Mouse (Mus musculus) intestine, embryonic 14.5 days (tissue): ENCODE data around the gene Rad51c. TPM values are rescaled to one million over a fixed set of nuclear protein-coding genes. Genes with fewer than 3 reads are reported as not detected.
"Not testable (repeated sequence)": the region's sequence is repeated elsewhere in the genome, so short reads cannot be mapped to it uniquely, and the experiment has no call there.

Source experiments
- ATAC-seq: fragments of 200-750 bp; cut with Nextera tagmentation; replicated peaks from 2 replicates; pipeline ENCODE4 v1.8.0; 2017; ENCODE audit warnings: low read depth, moderate number of reproducible peaks, moderate TSS enrichment, moderate library complexity; ENCODE audit not compliant: low FRiP score, low TSS enrichment
- DNase-seq: peaks from one replicate; pipeline ENCODE4 v3.0.0-alpha.2; 2018; ENCODE audit warnings: low spot score
- H3K27ac ChIP-seq: fragments of 300-500 bp; sonication (generic); 2 replicates; pipeline ENCODE4 v1.5.1; 2014; ENCODE audit warnings: low read depth, mild to moderate bottlenecking, control low read depth
- H3K27me3 ChIP-seq: fragments of 300-500 bp; sonication (generic); replicated peaks from 2 replicates; pipeline ENCODE4 v1.6.1; 2014; ENCODE audit warnings: low read length, control low read depth; ENCODE audit not compliant: control insufficient read depth, insufficient read depth
- H3K36me3 ChIP-seq: fragments of 300-500 bp; sonication (generic); 2 replicates; pipeline ENCODE4 v1.6.1; 2014; ENCODE audit warnings: low read length, control low read depth; ENCODE audit not compliant: control insufficient read depth, insufficient read depth
- H3K4me1 ChIP-seq: fragments of 300-500 bp; sonication (generic); replicated peaks from 2 replicates; pipeline ENCODE4 v1.6.1; 2014; ENCODE audit warnings: low read length, control low read depth, mixed read lengths; ENCODE audit not compliant: control insufficient read depth, insufficient read depth
- H3K4me2 ChIP-seq: fragments of 300-500 bp; sonication (generic); 2 replicates; pipeline ENCODE4 v1.6.1; 2014; ENCODE audit warnings: low read length
- H3K4me3 ChIP-seq: fragments of 300-500 bp; sonication (generic); 2 replicates; pipeline ENCODE4 v1.5.1; 2014; ENCODE audit warnings: low read depth, low read length, control low read depth, mixed read lengths
- H3K9ac ChIP-seq: fragments of 300-500 bp; sonication (generic); 2 replicates; pipeline ENCODE4 v1.6.1; 2014; ENCODE audit warnings: mild to moderate bottlenecking, low read length
- H3K9me3 ChIP-seq: fragments of 300-500 bp; sonication (generic); 2 replicates; pipeline ENCODE4 v1.6.1; 2016; ENCODE audit warnings: low read length, control low read depth; ENCODE audit not compliant: control insufficient read depth
- WGBS: fragments of 180-500 bp; shearing (Covaris S2); extraction: QIAGEN DNeasy Blood & Tissue Kit; methylation state at CpG from one replicate; pipeline ENCODE4 v1.1.7; 2014; 5-methylcytosine and 5-hydroxymethylcytosine counted together
- polyA plus RNA-seq: library from polyadenylated mRNA; unstranded; fragments of >200 nt; fragmentation: Nextera tagmentation; extraction: Ambion mirVana; gene quantifications from 2 replicates; pipeline ENCODE4 v1.2.1, GENCODE M21; 2014

Rad51c gene
- polyA plus RNA-seq, 1 experiment from 2014 or later, result 6.8 TPM

DNA sequence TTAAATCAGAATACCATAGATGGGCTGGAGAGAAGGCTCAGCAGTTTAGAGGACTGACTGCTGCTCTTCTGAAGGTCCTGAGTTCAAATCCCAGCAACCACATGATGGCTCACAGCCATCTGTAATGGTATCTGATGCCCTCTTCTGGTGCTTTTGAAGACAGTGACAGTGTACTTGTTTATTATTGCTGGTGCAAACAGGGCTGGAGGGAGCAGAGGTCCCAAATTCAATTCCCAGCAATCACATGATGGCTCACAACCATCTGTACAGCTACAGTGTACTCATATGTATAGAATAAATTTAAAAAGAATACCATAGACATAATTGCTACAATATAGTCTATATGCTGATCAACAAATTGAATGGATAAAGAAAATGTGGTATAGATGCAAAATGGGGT is 42.7 kb upstream of the Rad51c start:
- no peak overlapping the region for H3K4me3 ChIP-seq
- peak overlapping the region; percentile 60; the same call in 1 of the 2 replicates for H3K4me2 ChIP-seq
- no peaks in the 10 kb centered on the region for H3K9me3 ChIP-seq
- no peaks in the 10 kb centered on the region for H3K36me3 ChIP-seq
- H3K27me3 ChIP-seq, result no peaks in the 10 kb centered on the region
- no peak overlapping the region for H3K9ac ChIP-seq
- DNase-seq (no peak), ATAC-seq (no peak)
- H3K4me1 ChIP-seq, result no peaks in the 10 kb centered on the region; the same call in 1 of the 2 replicates
- H3K27ac ChIP-seq, result no peak overlapping the region

DNA sequence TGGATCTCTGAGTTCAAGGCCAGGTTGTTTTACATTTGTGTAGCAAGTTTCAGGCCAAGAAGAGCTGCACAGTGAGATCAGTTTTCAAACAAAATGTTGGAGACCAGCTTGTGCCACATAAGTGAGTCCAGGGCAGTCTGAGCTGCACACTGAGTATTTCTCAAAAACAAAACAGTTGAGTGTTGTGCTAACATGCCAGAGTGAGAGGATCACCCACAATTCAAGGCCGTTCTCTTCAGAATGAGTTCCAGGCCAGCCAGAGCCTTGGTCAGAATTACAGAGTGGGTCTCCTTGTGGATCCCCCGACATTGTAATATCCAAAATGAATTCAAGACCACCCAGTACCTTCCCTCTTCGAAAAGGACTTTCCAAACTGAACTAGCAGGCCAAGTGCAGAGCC is 41.4 kb upstream of the Rad51c start:
- WGBS, result 88% methylated on average over 3 of the region's 3 CpGs
- no peak overlapping the region for H3K9ac ChIP-seq
- H3K9me3 ChIP-seq, result no peaks in the 10 kb centered on the region
- H3K27ac ChIP-seq, result no peak overlapping the region
- H3K27me3 ChIP-seq, result no peaks in the 10 kb centered on the region
- H3K4me1 ChIP-seq, result no peaks in the 10 kb centered on the region; the same call in 1 of the 2 replicates
- H3K4me3 ChIP-seq, result no peak overlapping the region
- H3K36me3 ChIP-seq, result no peaks in the 10 kb centered on the region
- H3K4me2 ChIP-seq, result no peak overlapping the region
- ATAC-seq (no peak), DNase-seq (no peak)

DNA sequence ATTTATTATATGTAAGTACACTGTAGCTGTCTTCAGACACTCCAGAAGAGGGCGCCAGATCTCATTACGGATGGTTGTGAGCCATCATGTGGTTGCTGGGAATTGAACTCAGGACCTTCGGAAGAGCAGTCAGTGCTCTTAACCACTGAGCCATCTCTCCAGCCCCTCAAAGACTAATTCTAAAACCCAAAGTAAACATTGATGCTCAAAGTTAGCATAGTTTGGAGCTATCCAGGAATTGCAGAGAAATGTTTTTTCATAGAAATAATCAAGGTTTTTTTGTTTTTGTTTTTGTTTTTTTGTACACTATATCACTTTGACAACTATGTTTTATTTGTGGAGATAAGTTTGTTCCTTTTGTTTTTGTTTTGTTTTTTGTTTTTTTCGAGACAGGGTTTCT is 40.8 kb upstream of the Rad51c start:
- 89% methylated on average over 2 of the region's 4 CpGs for WGBS
- not testable (repeated sequence) for H3K27ac ChIP-seq, H3K4me3 ChIP-seq, H3K4me1 ChIP-seq, H3K9me3 ChIP-seq, DNase-seq, H3K4me2 ChIP-seq, H3K27me3 ChIP-seq, ATAC-seq, H3K9ac ChIP-seq, H3K36me3 ChIP-seq

DNA sequence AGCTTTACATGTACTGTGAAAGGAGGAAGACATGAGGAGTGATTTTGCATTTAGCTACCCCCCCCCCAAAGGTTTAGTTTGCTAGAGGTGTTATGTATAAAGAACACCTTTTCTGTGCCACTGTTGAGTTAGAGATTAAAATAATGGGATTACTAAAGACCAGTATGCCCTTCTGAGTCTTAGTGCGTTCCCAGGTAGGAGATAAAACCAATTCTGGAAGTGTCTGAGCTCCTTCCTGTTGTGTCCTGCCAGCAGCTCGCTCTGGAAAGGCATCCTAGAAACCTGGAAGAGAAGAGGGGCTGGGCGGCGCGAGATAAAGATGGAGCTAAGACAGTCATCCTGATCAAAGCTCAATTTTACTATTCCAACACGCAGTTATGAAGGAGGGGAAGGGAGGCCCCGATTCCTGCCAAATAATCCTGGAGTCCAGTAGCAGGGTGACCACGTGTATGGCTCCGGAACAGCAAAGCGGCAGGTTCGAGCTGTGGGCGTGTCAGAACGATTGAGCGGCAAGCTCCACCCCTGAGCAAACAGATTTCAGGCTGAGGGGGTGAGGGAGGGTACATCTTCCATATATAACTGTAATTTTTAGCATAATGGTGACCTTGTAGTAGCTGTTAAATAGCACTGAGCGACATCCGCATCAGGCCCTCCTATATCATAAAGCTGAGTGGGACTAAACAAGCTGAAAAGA is 40.1 kb upstream of the Rad51c start:
- WGBS, result 8% methylated on average over 16 of the region's 16 CpGs
- Histone ChIP-seq H3K27ac (no peak overlapping the region), H3K4me2 (peak overlapping the region; percentile 28; the same call in 1 of the 2 replicates)

DNA sequence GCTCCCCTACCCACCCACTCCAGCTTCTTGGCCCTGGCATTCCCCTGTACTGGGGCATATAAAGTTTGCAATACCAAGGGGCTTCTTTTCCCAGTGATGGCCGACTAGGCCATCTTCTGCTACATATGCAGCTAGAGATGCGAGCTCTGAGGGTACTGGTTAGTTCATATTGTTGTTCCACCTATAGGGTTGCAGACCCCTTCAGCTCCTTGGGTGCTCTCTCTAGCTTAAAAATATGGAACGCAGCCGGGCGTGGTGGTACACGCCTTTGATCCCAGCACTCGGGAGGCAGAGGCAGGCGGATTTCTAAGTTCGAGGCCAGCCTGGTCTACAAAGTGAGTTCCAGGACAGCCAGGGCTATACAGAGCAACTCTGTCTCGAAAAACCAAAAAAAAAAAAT is 39.3 kb upstream of the Rad51c start:
- H3K27me3 ChIP-seq, H3K9me3 ChIP-seq, H3K4me3 ChIP-seq, DNase-seq, H3K4me1 ChIP-seq, H3K36me3 ChIP-seq, H3K27ac ChIP-seq, ATAC-seq, H3K9ac ChIP-seq, H3K4me2 ChIP-seq: not testable (repeated sequence)
- 69% methylated on average over 10 of the region's 10 CpGs for WGBS

More for the DNA sequence above, 40.1 kb upstream of the Rad51c start:
- no peak for DNase-seq
- no peak for ATAC-seq
- H3K4me1 ChIP-seq, result no peaks in the 10 kb centered on the region; the same call in 1 of the 2 replicates
- H3K36me3 ChIP-seq, result no peaks in the 10 kb centered on the region
- no peak overlapping the region for H3K4me3 ChIP-seq
- no peaks in the 10 kb centered on the region for H3K27me3 ChIP-seq
- H3K9me3 ChIP-seq, result no peaks in the 10 kb centered on the region
- H3K9ac ChIP-seq, result no peak overlapping the region

DNA sequence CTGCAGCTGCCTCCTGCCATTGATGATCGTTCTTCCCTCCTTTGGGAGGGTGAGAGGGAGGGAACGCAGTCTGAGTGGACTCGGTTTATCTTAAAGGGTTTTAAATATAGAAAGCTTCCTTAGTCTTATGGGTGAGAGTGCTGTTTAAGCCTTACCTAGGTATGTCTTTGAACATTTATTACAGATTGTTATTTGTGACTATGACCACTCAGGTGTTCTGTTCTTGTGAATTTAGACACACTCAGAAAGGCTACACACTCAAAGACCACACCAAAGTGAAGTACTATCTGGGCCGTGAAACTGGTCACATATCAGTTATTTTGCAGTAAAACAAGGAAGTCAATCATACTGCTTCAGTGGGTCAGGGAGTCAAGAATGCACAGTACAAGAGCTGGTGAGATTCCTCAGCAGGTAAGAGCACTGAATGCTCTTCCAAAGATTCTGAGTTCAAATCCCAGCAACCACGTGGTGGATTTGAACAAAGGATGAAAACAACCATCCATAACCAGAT is 38.7 kb upstream of the Rad51c start:
- Histone ChIP-seq H3K36me3 (no peaks in the 10 kb centered on the region), H3K4me1 (no peaks in the 10 kb centered on the region; the same call in 1 of the 2 replicates), H3K4me3 (no peak overlapping the region), H3K27ac (peak overlapping the region; percentile 24; the same call in 1 of the 2 replicates), H3K9me3 (no peaks in the 10 kb centered on the region), H3K4me2 (no peak overlapping the region), H3K27me3 (no peaks in the 10 kb centered on the region), H3K9ac (no peak overlapping the region)
- WGBS, result 0% methylated on average over 4 of the region's 5 CpGs
- peak; percentile 57; the same call in 1 of the 2 replicates for ATAC-seq
- no peak for DNase-seq

DNA sequence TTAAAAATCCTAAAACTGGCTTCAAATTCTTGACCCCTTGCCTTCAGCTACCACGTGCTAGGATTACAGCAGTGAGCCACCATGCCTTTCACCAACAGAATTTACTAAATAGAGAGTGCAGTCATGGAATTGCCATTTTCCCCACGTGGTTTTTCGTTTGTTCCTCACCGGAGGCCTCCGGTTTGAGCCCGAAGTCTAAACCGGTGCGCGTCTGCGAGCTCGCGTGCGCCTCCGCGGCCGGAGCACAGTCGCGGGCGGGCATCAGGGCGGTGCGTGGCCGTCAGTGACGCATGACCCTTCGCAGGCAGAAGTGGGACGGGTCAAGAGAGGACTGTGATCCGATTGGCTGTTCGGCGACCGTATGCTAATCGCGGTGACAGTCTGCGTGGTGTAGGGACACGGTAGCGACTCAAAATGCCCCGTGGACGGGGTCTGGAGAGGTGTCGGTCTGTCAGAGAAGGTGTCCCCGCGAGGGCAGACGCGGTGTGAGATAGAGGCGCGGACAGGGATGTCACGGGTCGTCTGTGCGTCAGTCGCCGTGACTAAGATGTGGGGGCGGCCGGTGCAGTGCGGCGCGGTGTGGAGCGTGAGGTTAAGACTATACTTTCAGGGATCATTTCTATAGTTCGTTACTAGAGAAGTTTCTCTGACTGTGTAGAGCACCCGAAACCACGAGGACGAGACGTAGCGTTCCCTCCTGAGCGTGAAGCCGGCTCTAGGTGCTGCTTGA is 38.1 kb upstream of the Rad51c start:
- Histone ChIP-seq H3K4me2 (peak overlapping the region; percentile 47), H3K27ac (peak overlapping the region; percentile 18; the same call in 1 of the 2 replicates), H3K4me3 (peak overlapping the region; percentile 20; the same call in 1 of the 2 replicates), H3K9ac (peak overlapping the region; percentile 34)
- H3K36me3 ChIP-seq, H3K4me1 ChIP-seq, H3K9me3 ChIP-seq, H3K27me3 ChIP-seq: not testable (repeated sequence)
- peak; percentile 89 for DNase-seq
- ATAC-seq, result peak; percentile 98
- WGBS, result under 1% methylated on average over 32 of the region's 62 CpGs

DNA sequence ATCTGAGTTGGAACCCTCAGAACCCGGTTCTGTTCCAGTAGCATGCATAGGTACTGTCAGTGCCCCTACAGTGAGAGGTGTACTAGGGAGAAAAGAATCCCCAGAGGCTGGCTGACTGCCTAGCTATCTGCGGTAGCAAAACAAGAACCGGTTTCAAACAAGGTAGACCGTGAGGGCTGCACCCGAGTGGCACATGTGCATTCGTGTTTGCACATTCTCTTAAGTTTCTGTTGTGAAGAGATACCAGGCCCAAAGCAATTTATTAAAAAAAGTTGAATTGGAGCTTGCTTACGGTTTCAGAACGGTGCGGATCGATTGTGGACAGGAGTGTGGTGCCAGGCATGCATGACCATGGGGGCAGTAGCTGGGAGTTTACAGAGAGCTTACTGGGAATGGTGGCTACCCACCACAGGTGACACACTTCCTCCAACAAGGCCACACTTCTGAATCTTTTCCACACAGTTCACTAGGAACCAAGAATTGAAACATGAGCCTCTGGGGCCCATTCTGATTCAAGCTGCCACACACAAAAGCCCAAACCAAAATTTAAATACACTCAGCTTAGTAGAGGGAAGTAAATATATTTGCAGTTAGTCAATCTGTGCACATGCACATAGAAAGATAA is 35.2 kb upstream of the Rad51c start:
- Histone ChIP-seq H3K9me3 (no peaks in the 10 kb centered on the region), H3K9ac (no peak overlapping the region), H3K27me3 (no peaks in the 10 kb centered on the region), H3K4me3 (no peak overlapping the region), H3K4me2 (no peak overlapping the region), H3K4me1 (no peaks in the 10 kb centered on the region), H3K36me3 (no peaks in the 10 kb centered on the region), H3K27ac (no peak overlapping the region)
- ATAC-seq (no peak), DNase-seq (no peak)
- WGBS, result 89% methylated on average over 10 of the region's 10 CpGs
